ENCODE assay signal across 8 mouse cellular contexts in the genomic region with DNA sequence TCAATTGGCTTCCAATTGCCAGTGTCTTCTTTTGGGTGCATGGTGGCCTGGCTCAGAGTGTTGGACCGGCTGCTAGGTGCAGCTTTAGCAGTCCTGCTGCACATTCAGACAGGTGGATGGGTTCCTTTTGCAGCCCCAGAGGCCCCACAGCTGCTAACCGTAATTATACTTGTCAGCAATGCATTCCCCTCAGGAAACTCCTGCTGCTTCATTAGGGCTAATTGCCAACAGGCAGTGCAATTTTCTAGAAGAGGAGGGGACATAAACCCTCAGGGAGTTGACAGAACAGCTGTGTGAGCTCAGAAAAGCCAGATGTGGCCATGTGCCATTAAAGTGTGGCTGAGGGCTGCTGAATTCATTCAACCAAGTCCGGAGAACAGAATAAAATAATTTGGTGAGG.
DNase-seq lines count a peak whose midpoint lies in the region; ATAC-seq lines count a peak whose summit lies in the region.

No protein-coding gene starts in this region.

- 0 out of 2 replicates have a peak, but pooled peaks have one; percentile 43 for ATAC-seq in midbrain, embryonic 13.5 days
- no peak for ATAC-seq in midbrain, embryonic 16.5 days
- peak; percentile 73; the same call in 1 of the 2 replicates for ATAC-seq in forebrain, embryonic 13.5 days

- H3K9ac ChIP-seq in midbrain, embryonic 13.5 days (replicated peaks): no peak overlapping the region
- no peak overlapping the region for H3K9ac ChIP-seq in midbrain, embryonic 16.5 days (ENCODE audit: low read depth, low read length)
- no peak overlapping the region for H3K9ac ChIP-seq in forebrain, embryonic 13.5 days

- H3K27me3 ChIP-seq in midbrain, embryonic 13.5 days: no peaks in the 10 kb centered on the region
- no peaks in the 10 kb centered on the region for H3K27me3 ChIP-seq in midbrain, embryonic 16.5 days (ENCODE audit: control insufficient read depth, insufficient read depth, low read depth, low read length)
- H3K27me3 ChIP-seq in forebrain, embryonic 13.5 days: no peaks in the 10 kb centered on the region

- 46% methylated on average over 3 of the region's 3 CpGs for WGBS in midbrain, embryonic 13.5 days
- 46% methylated on average over 3 of the region's 3 CpGs for WGBS in midbrain, embryonic 16.5 days
- 41% methylated on average over 3 of the region's 3 CpGs for WGBS in forebrain, embryonic 13.5 days

- H3K9me3 ChIP-seq in midbrain, embryonic 13.5 days: no peaks in the 10 kb centered on the region
- H3K9me3 ChIP-seq in midbrain, embryonic 16.5 days (replicated peaks; ENCODE audit: control insufficient read depth, low read length, poor library complexity, severe bottlenecking): no peaks in the 10 kb centered on the region
- H3K9me3 ChIP-seq in forebrain, embryonic 13.5 days (replicated peaks): no peaks in the 10 kb centered on the region

- H3K27ac ChIP-seq in midbrain, embryonic 13.5 days: no peak overlapping the region
- no peak overlapping the region for H3K27ac ChIP-seq in midbrain, embryonic 16.5 days (ENCODE audit: low read length)
- no peak overlapping the region for H3K27ac ChIP-seq in forebrain, embryonic 13.5 days

- intact Hi-C loops in left cerebral cortex, postnatal 4 days (cut with DNase I): no loop called here

- peak; percentile 73 for DNase-seq in hindlimb bud, embryonic 11.5 days (ENCODE audit: extremely low spot score, low read depth, low spot score)
- DNase-seq in lung, postnatal 4 days: peak; percentile 19 to 44
- no peak for DNase-seq in thymus, postnatal 0 days (ENCODE audit: low spot score)
- DNase-seq in adrenal gland, postnatal 25 days: no peak
- DNase-seq in left cerebral cortex, postnatal 4 days: no peak

- no peaks in the 10 kb centered on the region for H3K36me3 ChIP-seq in midbrain, embryonic 13.5 days
- no peaks in the 10 kb centered on the region for H3K36me3 ChIP-seq in midbrain, embryonic 16.5 days (ENCODE audit: control insufficient read depth, insufficient read depth, low read length)
- H3K36me3 ChIP-seq in forebrain, embryonic 13.5 days (ENCODE audit: poor library complexity, severe bottlenecking): no peaks in the 10 kb centered on the region

- no peaks in the 10 kb centered on the region for H3K4me1 ChIP-seq in midbrain, embryonic 13.5 days (replicated peaks)
- H3K4me1 ChIP-seq in midbrain, embryonic 16.5 days (ENCODE audit: control insufficient read depth, insufficient read depth, low read length): no peaks in the 10 kb centered on the region
- no peaks in the 10 kb centered on the region for H3K4me1 ChIP-seq in forebrain, embryonic 13.5 days

- no peak overlapping the region for H3K4me3 ChIP-seq in midbrain, embryonic 13.5 days (replicated peaks)
- no peak overlapping the region for H3K4me3 ChIP-seq in midbrain, embryonic 16.5 days (ENCODE audit: low read depth, low read length)
- no peak overlapping the region for H3K4me3 ChIP-seq in forebrain, embryonic 13.5 days

- H3K4me2 ChIP-seq in midbrain, embryonic 13.5 days (replicated peaks): no peak overlapping the region
- no peak overlapping the region for H3K4me2 ChIP-seq in midbrain, embryonic 16.5 days (ENCODE audit: low read length)
- no peak overlapping the region for H3K4me2 ChIP-seq in forebrain, embryonic 13.5 days

Comparison
In these comparisons a context has a peak if more than half of its experiments do, and no peak if none do; other contexts are left out.
1. DNase-seq: peak in hindlimb bud, embryonic 11.5 days (single experiment) and lung, postnatal 4 days (2 of 2); none in thymus, postnatal 0 days (single experiment), adrenal gland, postnatal 25 days (single experiment) and left cerebral cortex, postnatal 4 days (single experiment).